8 mouse cellular contexts compared by ENCODE assay signal in genomic region chr5:38085561-38086392, GRCm38 (mm10). TPM values are rescaled to one million over a fixed set of nuclear protein-coding genes. Genes with fewer than 3 reads are reported as not detected.
DNase-seq lines count a peak whose midpoint lies in the region; ATAC-seq and TF ChIP-seq lines count a peak whose summit lies in the region.
"Had no signal": no experiment of that assay in that cellular context is flagged by ENCODE, and none has a peak within 500 bp of the region (broad histone marks: within the 10 kb centered on the region; RNA-seq: fewer than 3 reads in every experiment).

No protein-coding gene starts in this region.

- H3K27me3 ChIP-seq in forebrain, embryonic 10.5 days (ENCODE audit: poor library complexity, severe bottlenecking) = peaks cover 22% of the 10 kb centered on the region
- H3K27me3 ChIP-seq in hindbrain, embryonic 16.5 days (replicated peaks; ENCODE audit: control insufficient read depth, insufficient read depth, low read length) = no peaks in the 10 kb centered on the region
- peaks cover 6% of the 10 kb centered on the region; the same call in 1 of the 2 replicates for H3K27me3 ChIP-seq in limb, embryonic 13.5 days
- H3K27me3 ChIP-seq: stomach, embryonic 15.5 days had no signal

- H3K4me2 ChIP-seq in hindbrain, embryonic 16.5 days (ENCODE audit: low read length) = no peak overlapping the region
- peak overlapping the region; percentile 15; the same call in 1 of the 2 replicates for H3K4me2 ChIP-seq in limb, embryonic 13.5 days (replicated peaks)
- H3K4me2 ChIP-seq: stomach, embryonic 15.5 days had no signal

- WGBS in forebrain, embryonic 10.5 days = 10% methylated on average over 10 of the region's 10 CpGs
- WGBS in hindbrain, embryonic 16.5 days = 9% methylated on average over 10 of the region's 10 CpGs
- WGBS in limb, embryonic 13.5 days = 8% methylated on average over 10 of the region's 10 CpGs

- H3K27ac ChIP-seq in bone marrow macrophage, adult 2 months (ENCODE audit: insufficient read depth, low read depth, low read length) = no peak overlapping the region
- peak overlapping the region; percentile 70 for H3K27ac ChIP-seq in forebrain, embryonic 10.5 days
- H3K27ac ChIP-seq in hindbrain, embryonic 16.5 days (ENCODE audit: low read depth, low read length) = no peak overlapping the region
- H3K27ac ChIP-seq in limb, embryonic 13.5 days = no peak overlapping the region; the same call in 1 of the 2 replicates
- H3K27ac ChIP-seq: stomach, embryonic 15.5 days had no signal

- no peak overlapping the region for H3K4me3 ChIP-seq in bone marrow macrophage, adult 2 months (ENCODE audit: insufficient read depth, low read length)
- H3K4me3 ChIP-seq in forebrain, embryonic 10.5 days = no peak overlapping the region
- no peak overlapping the region for H3K4me3 ChIP-seq in hindbrain, embryonic 16.5 days (ENCODE audit: low read length)
- H3K4me3 ChIP-seq in limb, embryonic 13.5 days = no peak overlapping the region
- H3K4me3 ChIP-seq: stomach, embryonic 15.5 days had no signal

- peak; percentile 46; the same call in 1 of the 2 replicates for ATAC-seq in hindbrain, embryonic 16.5 days
- peak; percentile 69; the same call in 1 of the 2 replicates for ATAC-seq in limb, embryonic 13.5 days (ENCODE audit: low FRiP score, low read depth)

- no peaks in the 10 kb centered on the region for H3K9me3 ChIP-seq in forebrain, embryonic 10.5 days
- H3K9me3 ChIP-seq in hindbrain, embryonic 16.5 days (ENCODE audit: control insufficient read depth, low read length) = no peaks in the 10 kb centered on the region
- H3K9me3 ChIP-seq in limb, embryonic 13.5 days = no peaks in the 10 kb centered on the region
- H3K9me3 ChIP-seq: stomach, embryonic 15.5 days had no signal

- H3K4me1 ChIP-seq in bone marrow macrophage, adult 2 months (ENCODE audit: control insufficient read depth, insufficient read depth, low read length) = peaks cover 9% of the 10 kb centered on the region
- H3K4me1 ChIP-seq in forebrain, embryonic 10.5 days = peaks cover 61% of the 10 kb centered on the region
- H3K4me1 ChIP-seq in hindbrain, embryonic 16.5 days (ENCODE audit: control insufficient read depth, insufficient read depth, low read depth, low read length) = no peaks in the 10 kb centered on the region; the same call in 1 of the 2 replicates
- peaks cover 45% of the 10 kb centered on the region for H3K4me1 ChIP-seq in limb, embryonic 13.5 days

- TF ChIP-seq POLR2A in bone marrow macrophage, adult 2 months (IDR thresholded peaks at IDR 0.05; ENCODE audit: borderline replicate concordance, low read depth, low read length) = no peak

- DNase-seq in urinary bladder, postnatal 14 days (ENCODE audit: low spot score) = peak; percentile 54
- no peak for DNase-seq in urinary bladder, adult 2 months (ENCODE audit: low spot score)
- peak; percentile 73 for DNase-seq in forebrain, embryonic 10.5 days (ENCODE audit: extremely low spot score, low spot score)
- DNase-seq in natural killer cell, adult 2 months (ENCODE audit: low spot score in 2 of 2) = peak; percentile 3 to 17

- H3K9ac ChIP-seq in hindbrain, embryonic 16.5 days (ENCODE audit: low read depth, low read length) = 0 out of 2 replicates have a peak overlapping the region, but pooled peaks have one; percentile 9
- H3K9ac ChIP-seq in limb, embryonic 13.5 days = no peak overlapping the region
- H3K9ac ChIP-seq: stomach, embryonic 15.5 days had no signal

- peak; percentile 66 for TF ChIP-seq CTCF in bone marrow macrophage, adult 2 months (IDR thresholded peaks at IDR 0.05; ENCODE audit: low read depth, low read length)

- no peaks in the 10 kb centered on the region for H3K36me3 ChIP-seq in forebrain, embryonic 10.5 days (replicated peaks)
- H3K36me3 ChIP-seq in hindbrain, embryonic 16.5 days (ENCODE audit: control insufficient read depth, insufficient read depth, low read length) = no peaks in the 10 kb centered on the region
- no peaks in the 10 kb centered on the region for H3K36me3 ChIP-seq in limb, embryonic 13.5 days
- H3K36me3 ChIP-seq: stomach, embryonic 15.5 days had no signal

RNA-seq across cellular contexts. Expression of gene Stx18, which starts 47.2 kb away (rescaled TPM):
- 25.0 and 28.7 TPM in 2 replicates for polyA plus RNA-seq in urinary bladder, adult 2 months (2012; rRNA removed)
- 21.1 and 26.4 TPM in 2 replicates for polyA plus RNA-seq in bone marrow macrophage, adult 2 months (2012; ENCODE audit: insufficient read depth, insufficient read length, missing spikeins)
- 52.0 and 54.4 TPM in 2 replicates for polyA plus RNA-seq in forebrain, embryonic 10.5 days (2016; fragmentation: Nextera tagmentation; extraction: Ambion mirVana)
- polyA plus RNA-seq in hindbrain, embryonic 16.5 days (2015; fragmentation: Nextera tagmentation; extraction: Ambion mirVana) = 36.5 and 38.5 TPM in 2 replicates
- 64.5 and 69.3 TPM in 2 replicates for polyA plus RNA-seq in limb, embryonic 13.5 days (2015; fragmentation: Nextera tagmentation; extraction: Ambion mirVana)
